Mouse (Mus musculus) cerebellum, adult 2 months (tissue): Measurements from ENCODE around the gene Pafah2.

Experiments
- CTCF ChIP-seq: fragments of 200-500 bp; IDR thresholded peaks from 2 replicates; pipeline ENCODE4 v1.5.1; 2011; ENCODE audit warnings: low read depth, mild to moderate bottlenecking, control low read depth, low read length, moderate library complexity, borderline replicate concordance; ENCODE audit not compliant: insufficient read depth
- POLR2A ChIP-seq: fragments of 200-500 bp; IDR thresholded peaks from 2 replicates; pipeline ENCODE4 v1.6.1; 2011; ENCODE audit warnings: low read length, control low read depth, borderline replicate concordance; ENCODE audit not compliant: insufficient read depth

GRCm38 (mm10) chr4:134468215-134468575 lies 72.1 kb downstream of the Pafah2 start, which contains the start of gene Stmn1:
- no peak for TF ChIP-seq CTCF
- peak; percentile 100 for TF ChIP-seq POLR2A
